Mouse (Mus musculus) heart, postnatal 0 days (tissue): ENCODE measurements around the gene Olfr1065. TPM values are rescaled to one million over a fixed set of nuclear protein-coding genes. Genes with fewer than 3 reads are reported as not detected.

ENCODE experiments used
- ATAC-seq: fragments of 200-750 bp; cut with Nextera tagmentation; 2 replicates; pipeline ENCODE4 v1.8.0; 2017; ENCODE audit warnings: low read depth, moderate number of reproducible peaks, moderate library complexity; ENCODE audit not compliant: insufficient read depth
- DNase-seq: peaks from one replicate; pipeline ENCODE4 v3.0.0-alpha.2; 2016; ENCODE audit warnings: low spot score
- H3K27ac ChIP-seq: fragments of 300-500 bp; sonication (generic); 2 replicates; pipeline ENCODE4 v1.5.1; 2014; ENCODE audit warnings: low read depth, mild to moderate bottlenecking
- H3K27me3 ChIP-seq: fragments of 300-500 bp; sonication (generic); 2 replicates; pipeline ENCODE4 v1.6.1; 2014; ENCODE audit warnings: low read length, mixed read lengths; ENCODE audit not compliant: control insufficient read depth, insufficient read depth
- H3K36me3 ChIP-seq: fragments of 300-500 bp; sonication (generic); replicated peaks from 2 replicates; pipeline ENCODE4 v1.6.1; 2014; ENCODE audit warnings: low read length, mixed read lengths; ENCODE audit not compliant: control insufficient read depth, insufficient read depth
- H3K4me1 ChIP-seq: fragments of 300-500 bp; sonication (generic); 2 replicates; pipeline ENCODE4 v1.6.1; 2014; ENCODE audit warnings: antibody characterized with exemption; ENCODE audit not compliant: control insufficient read depth, insufficient read depth
- H3K4me2 ChIP-seq: fragments of 300-500 bp; sonication (generic); 2 replicates; pipeline ENCODE4 v1.6.1; 2014; ENCODE audit warnings: low read depth, mild to moderate bottlenecking, low read length, moderate library complexity
- H3K4me3 ChIP-seq: fragments of 300-500 bp; sonication (generic); 2 replicates; pipeline ENCODE4 v1.5.1; 2014; ENCODE audit warnings: low read depth, low read length
- H3K9ac ChIP-seq: fragments of 300-500 bp; sonication (generic); replicated peaks from 2 replicates; pipeline ENCODE4 v1.6.1; 2014; ENCODE audit warnings: low read depth, low read length, mixed read lengths
- H3K9me3 ChIP-seq: fragments of 300-500 bp; sonication (generic); replicated peaks from 2 replicates; pipeline ENCODE4 v1.6.1; 2016; ENCODE audit warnings: low read length; ENCODE audit not compliant: control insufficient read depth
- CTCF ChIP-seq: IDR thresholded peaks from 2 replicates; pipeline ENCODE4 v1.5.1; 2016; ENCODE audit warnings: antibody characterized with exemption, control low read depth, low read depth
- EP300 ChIP-seq: IDR thresholded peaks from 2 replicates; pipeline ENCODE4 v1.6.1; 2016; ENCODE audit warnings: antibody characterized with exemption, low read depth
- WGBS: fragments of 180-500 bp; shearing (Covaris S2); extraction: QIAGEN DNeasy Blood & Tissue Kit; methylation state at CpG from one replicate; pipeline ENCODE4 v1.1.7; 2014; 5-methylcytosine and 5-hydroxymethylcytosine counted together
- polyA plus RNA-seq: library from polyadenylated mRNA; unstranded; fragments of >200 nt; fragmentation: Nextera tagmentation; extraction: Ambion mirVana; gene quantifications from 2 replicates; pipeline ENCODE4 v1.2.1, GENCODE M21; 2015
- total RNA-seq: library from RNA; depleted of rRNA; stranded (reverse); fragments of >200 nt; gene quantifications from 2 replicates; pipeline ENCODE4 v1.2.3, GENCODE M21; 2014; ENCODE audit warnings: low replicate concordance; rRNA removed

The Olfr1065 gene
- total and polyA plus RNA-seq, 2 experiments from 2014 or later: not detected

- 62% methylated on average over 1 of the region's 1 CpGs for WGBS
- ATAC-seq: no peak
- Histone ChIP-seq H3K9ac (no peak within 1 kb of the TSS), H3K36me3 (no peaks in the 10 kb centered on the region), H3K4me1 (no peaks in the 10 kb centered on the region), H3K27ac (no peak within 1 kb of the TSS), H3K4me3 (no peak within 1 kb of the TSS), H3K27me3 (no peaks in the 10 kb centered on the region), H3K9me3 (no peaks in the 10 kb centered on the region), H3K4me2 (no peak within 1 kb of the TSS)
- no peak for DNase-seq
- TF ChIP-seq CTCF (no peak), EP300 (no peak)
Observed at GRCm38 (mm10) chr2:86413950-86414349, 36.4 kb downstream of the Olfr1065 start, which contains the start of gene Olfr1061. TSS of gene Olfr1061 (minus strand) at chr2:86414050.

GRCm38 (mm10) chr2:86395114-86395513, 55.3 kb downstream of the Olfr1065 start:
- no peaks in the 10 kb centered on the region for H3K9me3 ChIP-seq
- TF ChIP-seq EP300 (no peak), CTCF (no peak)
- no peaks in the 10 kb centered on the region for H3K36me3 ChIP-seq
- H3K4me2 ChIP-seq: no peak overlapping the region
- no peaks in the 10 kb centered on the region for H3K27me3 ChIP-seq
- H3K4me1 ChIP-seq: no peaks in the 10 kb centered on the region
- ATAC-seq (no peak), DNase-seq (no peak)
- 68% methylated on average over 2 of the region's 2 CpGs for WGBS
- H3K9ac ChIP-seq: no peak overlapping the region
- H3K4me3 ChIP-seq: no peak overlapping the region
- H3K27ac ChIP-seq: no peak overlapping the region

Other genes with a start within 250 kb of the Olfr1065 start
- gene Olfr1045, start 247.6 kb downstream of the Olfr1065 start, total RNA-seq: not detected in 2 replicates
- not detected in 2 replicates for gene Olfr1045, start 247.6 kb downstream of the Olfr1065 start, polyA plus RNA-seq
- gene Olfr1046, start 231.3 kb downstream of the Olfr1065 start, total RNA-seq: not detected in 2 replicates
- gene Olfr1046, start 231.3 kb downstream of the Olfr1065 start, polyA plus RNA-seq: not detected in 2 replicates
- gene Olfr1047, start 219.2 kb downstream of the Olfr1065 start, total RNA-seq: not detected in 2 replicates
- not detected in 2 replicates for gene Olfr1047, start 219.2 kb downstream of the Olfr1065 start, polyA plus RNA-seq
- gene Olfr1048, start 210.3 kb downstream of the Olfr1065 start, total RNA-seq: not detected in 2 replicates
- not detected in 2 replicates for gene Olfr1048, start 210.3 kb downstream of the Olfr1065 start, polyA plus RNA-seq
- gene Olfr1049, start 192.3 kb downstream of the Olfr1065 start, total RNA-seq: not detected in 2 replicates
- gene Olfr1049, start 192.3 kb downstream of the Olfr1065 start, polyA plus RNA-seq: not detected in 2 replicates
- not detected in 2 replicates for gene Olfr1051, start 171.5 kb downstream of the Olfr1065 start, total RNA-seq
- not detected in 2 replicates for gene Olfr1051, start 171.5 kb downstream of the Olfr1065 start, polyA plus RNA-seq
- not detected in 2 replicates for gene Olfr1052, start 158.1 kb downstream of the Olfr1065 start, total RNA-seq
- not detected in 2 replicates for gene Olfr1052, start 158.1 kb downstream of the Olfr1065 start, polyA plus RNA-seq
- not detected in 2 replicates for gene Olfr1053, start 135.3 kb downstream of the Olfr1065 start, total RNA-seq
- not detected in 2 replicates for gene Olfr1053, start 135.3 kb downstream of the Olfr1065 start, polyA plus RNA-seq
- gene Olfr1054, start 115.2 kb downstream of the Olfr1065 start, total RNA-seq: not detected in 2 replicates
- gene Olfr1054, start 115.2 kb downstream of the Olfr1065 start, polyA plus RNA-seq: not detected in 2 replicates
- not detected in 2 replicates for gene Olfr1055, start 100.3 kb downstream of the Olfr1065 start, total RNA-seq
- not detected in 2 replicates for gene Olfr1055, start 100.3 kb downstream of the Olfr1065 start, polyA plus RNA-seq
- not detected in 2 replicates for gene Olfr1056, start 88.1 kb downstream of the Olfr1065 start, total RNA-seq
- gene Olfr1056, start 88.1 kb downstream of the Olfr1065 start, polyA plus RNA-seq: not detected in 2 replicates
- not detected in 2 replicates for gene Olfr1057, start 72.2 kb downstream of the Olfr1065 start, total RNA-seq
- gene Olfr1057, start 72.2 kb downstream of the Olfr1065 start, polyA plus RNA-seq: not detected in 2 replicates
- not detected in 2 replicates for gene Olfr1058, start 62.0 kb downstream of the Olfr1065 start, total RNA-seq
- gene Olfr1058, start 62.0 kb downstream of the Olfr1065 start, polyA plus RNA-seq: not detected in 2 replicates
- gene Olfr1061, start 36.5 kb downstream of the Olfr1065 start, total RNA-seq: not detected in 2 replicates
- not detected in 2 replicates for gene Olfr1061, start 36.5 kb downstream of the Olfr1065 start, polyA plus RNA-seq
- gene Olfr1062, start 23.8 kb downstream of the Olfr1065 start, total RNA-seq: not detected in 2 replicates
- not detected in 2 replicates for gene Olfr1062, start 23.8 kb downstream of the Olfr1065 start, polyA plus RNA-seq
- not detected in 2 replicates for gene Olfr1066, start 5.7 kb upstream of the Olfr1065 start, total RNA-seq
- not detected in 2 replicates for gene Olfr1066, start 5.7 kb upstream of the Olfr1065 start, polyA plus RNA-seq
- gene Olfr228, start 36.8 kb upstream of the Olfr1065 start, total RNA-seq: not detected in 2 replicates
- not detected in 2 replicates for gene Olfr228, start 36.8 kb upstream of the Olfr1065 start, polyA plus RNA-seq
- not detected in 2 replicates for gene Olfr1076, start 57.9 kb upstream of the Olfr1065 start, total RNA-seq
- gene Olfr1076, start 57.9 kb upstream of the Olfr1065 start, polyA plus RNA-seq: not detected in 2 replicates
- not detected in 2 replicates for gene Olfr1079, start 91.9 kb upstream of the Olfr1065 start, total RNA-seq
- not detected in 2 replicates for gene Olfr1079, start 91.9 kb upstream of the Olfr1065 start, polyA plus RNA-seq
- gene Olfr1080, start 107.6 kb upstream of the Olfr1065 start, total RNA-seq: not detected in 2 replicates
- gene Olfr1080, start 107.6 kb upstream of the Olfr1065 start, polyA plus RNA-seq: not detected in 2 replicates
- not detected in 2 replicates for gene Olfr1082, start 148.4 kb upstream of the Olfr1065 start, total RNA-seq
- gene Olfr1082, start 148.4 kb upstream of the Olfr1065 start, polyA plus RNA-seq: not detected in 2 replicates
- not detected in 2 replicates for gene Olfr1084, start 189.1 kb upstream of the Olfr1065 start, total RNA-seq
- not detected in 2 replicates for gene Olfr1084, start 189.1 kb upstream of the Olfr1065 start, polyA plus RNA-seq
- not detected in 2 replicates for gene Olfr1085, start 211.4 kb upstream of the Olfr1065 start, total RNA-seq
- not detected in 2 replicates for gene Olfr1085, start 211.4 kb upstream of the Olfr1065 start, polyA plus RNA-seq
- not detected in 2 replicates for gene Olfr1086, start 229.5 kb upstream of the Olfr1065 start, total RNA-seq
- gene Olfr1086, start 229.5 kb upstream of the Olfr1065 start, polyA plus RNA-seq: not detected in 2 replicates
- gene Olfr1087, start 247.8 kb upstream of the Olfr1065 start, total RNA-seq: not detected in 2 replicates
- gene Olfr1087, start 247.8 kb upstream of the Olfr1065 start, polyA plus RNA-seq: not detected in 2 replicates